Mouse (Mus musculus): ENCODE data around the gene Hivep3. TPM values are rescaled to one million over a fixed set of nuclear protein-coding genes. Genes with fewer than 3 reads are reported as not detected.

The Hivep3 gene
- polyA plus RNA-seq, 1 experiment: 29.4 TPM

GRCm38 (mm10) chr4:119873935-119874334 lies 140.4 kb downstream of the Hivep3 start:
- DNase-seq (ENCODE audit: low spot score): no peak

GRCm38 (mm10) chr4:119875592-119875991 lies 142.0 kb downstream of the Hivep3 start:
- DNase-seq (ENCODE audit: low spot score): no peak

- no peak for DNase-seq (ENCODE audit: low spot score)
Observed at GRCm38 (mm10) chr4:119876535-119877160, 143.1 kb downstream of the Hivep3 start.

GRCm38 (mm10) chr4:119878218-119878617 lies 144.6 kb downstream of the Hivep3 start:
- DNase-seq (ENCODE audit: low spot score): no peak

- no peak for DNase-seq (ENCODE audit: low spot score)
Observed at GRCm38 (mm10) chr4:119879671-119880070, 146.1 kb downstream of the Hivep3 start.

- no peak for DNase-seq (ENCODE audit: low spot score)
Observed at GRCm38 (mm10) chr4:119880270-119880669, 146.7 kb downstream of the Hivep3 start.

GRCm38 (mm10) chr4:119881292-119881691 lies 147.7 kb downstream of the Hivep3 start:
- no peak for DNase-seq (ENCODE audit: low spot score)

- DNase-seq (ENCODE audit: low spot score): no peak
Observed at GRCm38 (mm10) chr4:119882401-119882800, 148.8 kb downstream of the Hivep3 start.

- no peak for DNase-seq (ENCODE audit: low spot score)
Observed at GRCm38 (mm10) chr4:119882814-119883213, 149.2 kb downstream of the Hivep3 start.

GRCm38 (mm10) chr4:119886621-119887020 lies 153.0 kb downstream of the Hivep3 start:
- DNase-seq (ENCODE audit: low spot score): no peak

GRCm38 (mm10) chr4:119887523-119888177 lies 154.1 kb downstream of the Hivep3 start:
- no peak for DNase-seq (ENCODE audit: low spot score)

- no peak for DNase-seq (ENCODE audit: low spot score)
Observed at GRCm38 (mm10) chr4:119889760-119890159, 156.2 kb downstream of the Hivep3 start.

GRCm38 (mm10) chr4:119893255-119893779 lies 159.7 kb downstream of the Hivep3 start:
- no peak for DNase-seq (ENCODE audit: low spot score)

- DNase-seq (ENCODE audit: low spot score): no peak
Observed at GRCm38 (mm10) chr4:119894797-119895458, 161.3 kb downstream of the Hivep3 start.

- DNase-seq (ENCODE audit: low spot score): no peak
Observed at GRCm38 (mm10) chr4:119895504-119895903, 161.9 kb downstream of the Hivep3 start.

GRCm38 (mm10) chr4:119896572-119896971 lies 163.0 kb downstream of the Hivep3 start:
- no peak for DNase-seq (ENCODE audit: low spot score)

- no peak for DNase-seq (ENCODE audit: low spot score)
Observed at GRCm38 (mm10) chr4:119897054-119897855, 163.7 kb downstream of the Hivep3 start.

GRCm38 (mm10) chr4:119901556-119902491 lies 168.2 kb downstream of the Hivep3 start:
- DNase-seq (ENCODE audit: low spot score): no peak

- no peak for DNase-seq (ENCODE audit: low spot score)
Observed at GRCm38 (mm10) chr4:119903328-119903727, 169.7 kb downstream of the Hivep3 start.

GRCm38 (mm10) chr4:119903806-119904205 lies 170.2 kb downstream of the Hivep3 start:
- no peak for DNase-seq (ENCODE audit: low spot score)

GRCm38 (mm10) chr4:119904296-119904695 lies 170.7 kb downstream of the Hivep3 start:
- DNase-seq (ENCODE audit: low spot score): no peak

All from urinary bladder, adult 2 months (tissue).